Mouse (Mus musculus) forebrain, embryonic 10.5 days (tissue): ENCODE measurements around the gene Sap25. TPM values are rescaled to one million over a fixed set of nuclear protein-coding genes. Genes with fewer than 3 reads are reported as not detected.

Experiments used
- polyA plus RNA-seq: library from polyadenylated mRNA; unstranded; fragments of >200 nt; fragmentation: Nextera tagmentation; extraction: Ambion mirVana; gene quantifications from 2 replicates; pipeline ENCODE4 v1.2.1, GENCODE M21; 2016

Sap25 gene
- polyA plus RNA-seq, 1 experiment from 2014 or later, result 7.3 TPM

Other genes with a start within 250 kb of the Sap25 start
- gene Zan, start 164.3 kb upstream of the Sap25 start, polyA plus RNA-seq, result 0.10 and 0.12 TPM in 2 replicates
- gene Pop7, start 138.8 kb upstream of the Sap25 start, polyA plus RNA-seq, result 56.1 and 59.4 TPM in 2 replicates
- 13.5 and 14.0 TPM in 2 replicates for gene Gigyf1, start 122.8 kb upstream of the Sap25 start, polyA plus RNA-seq
- 2.9 and 4.8 TPM in 2 replicates for gene Epo, start 108.1 kb upstream of the Sap25 start, polyA plus RNA-seq
- 287 and 288 TPM in 2 replicates for gene Gnb2, start 107.8 kb upstream of the Sap25 start, polyA plus RNA-seq
- 2.0 and 4.8 TPM in 2 replicates for gene Actl6b, start 87.8 kb upstream of the Sap25 start, polyA plus RNA-seq
- 1.3 and 2.5 TPM in 2 replicates for gene Tfr2, start 71.5 kb upstream of the Sap25 start, polyA plus RNA-seq
- 14.2 and 15.1 TPM in 2 replicates for gene Mospd3, start 40.3 kb upstream of the Sap25 start, polyA plus RNA-seq
- gene Pcolce, start 27.6 kb upstream of the Sap25 start, polyA plus RNA-seq, result 61.7 and 62.5 TPM in 2 replicates
- gene Fbxo24, start 12.3 kb upstream of the Sap25 start, polyA plus RNA-seq, result 0.09 and 0.26 TPM in 2 replicates
- gene Lrch4, start 12.2 kb upstream of the Sap25 start, polyA plus RNA-seq, result 29.0 and 33.4 TPM in 2 replicates
- gene Gm20605, start 12.2 kb upstream of the Sap25 start, polyA plus RNA-seq, result 11.7 and 14.0 TPM in 2 replicates
- gene Irs3, start 4.4 kb downstream of the Sap25 start, polyA plus RNA-seq, result 0.31 and 0.42 TPM in 2 replicates
- 27.2 and 28.0 TPM in 2 replicates for gene Agfg2, start 43.4 kb downstream of the Sap25 start, polyA plus RNA-seq
- gene Nyap1, start 100.3 kb downstream of the Sap25 start, polyA plus RNA-seq, result 2.9 and 5.1 TPM in 2 replicates
- gene Tsc22d4, start 104.4 kb downstream of the Sap25 start, polyA plus RNA-seq, result 71.0 and 72.0 TPM in 2 replicates
- 47.5 and 49.2 TPM in 2 replicates for gene Ppp1r35, start 137.5 kb downstream of the Sap25 start, polyA plus RNA-seq
- 10.0 and 11.5 TPM in 2 replicates for gene Mepce, start 146.3 kb downstream of the Sap25 start, polyA plus RNA-seq
- 12.9 and 14.8 TPM in 2 replicates for gene Zcwpw1, start 146.5 kb downstream of the Sap25 start, polyA plus RNA-seq
- 0.43 and 0.58 TPM in 2 replicates for gene Pilra, start 194.9 kb downstream of the Sap25 start, polyA plus RNA-seq
- gene Pilrb1, start 216.8 kb downstream of the Sap25 start, polyA plus RNA-seq, result not detected in 2 replicates
- gene Pilrb2, start 230.5 kb downstream of the Sap25 start, polyA plus RNA-seq, result not detected in 2 replicates